Mouse (Mus musculus): ENCODE measurements around the gene Endov. TPM values are rescaled to one million over a fixed set of nuclear protein-coding genes. Genes with fewer than 3 reads are reported as not detected.
A peak's percentile ranks its signal among the peaks of the same experiment; 100 is the strongest.

The Endov gene
- polyA plus RNA-seq, 1 experiment from 2014 or later = 10.6 TPM

DNA sequence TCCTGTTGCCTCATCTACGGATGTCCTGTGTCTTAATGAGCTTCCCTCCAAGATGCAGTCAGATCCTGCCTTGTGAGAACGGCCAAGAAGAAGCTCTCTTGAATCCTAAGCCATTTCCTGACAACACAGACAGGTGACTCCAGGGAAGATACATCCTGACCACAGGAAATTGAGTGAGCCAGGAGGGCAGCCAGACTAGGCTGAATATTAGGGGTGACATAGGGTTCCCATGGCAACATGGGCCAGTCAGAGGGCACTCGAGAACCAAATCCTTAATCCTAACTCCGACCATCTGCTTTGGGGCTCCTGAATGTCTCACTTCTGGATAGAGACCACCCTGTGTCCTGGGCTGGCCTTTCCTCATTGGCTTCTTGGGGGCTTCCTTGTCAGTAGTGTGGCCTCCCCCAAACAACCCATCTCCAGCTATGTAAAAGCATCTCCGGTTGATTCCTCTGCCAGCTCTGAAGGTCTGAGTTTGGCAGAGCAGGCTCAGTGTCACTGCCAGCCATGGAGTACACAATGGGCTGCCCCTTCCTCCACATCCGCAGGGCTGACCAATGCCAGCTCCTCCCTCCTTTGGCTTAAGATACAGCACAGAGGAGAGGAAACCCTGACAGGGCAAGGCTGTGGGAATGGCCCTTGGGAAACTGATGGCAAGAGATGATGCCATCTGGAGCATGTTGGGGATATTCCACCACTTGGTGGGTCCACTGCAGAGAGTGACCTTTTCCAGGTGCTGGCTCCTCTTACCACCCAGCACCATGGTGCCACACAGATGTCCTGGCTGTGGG, 31.0 kb downstream of the Endov start:
- ATAC-seq = no peak
- H3K27ac ChIP-seq (ENCODE audit: low read depth, low read length) = no peak overlapping the region
- no peak overlapping the region for H3K4me3 ChIP-seq (ENCODE audit: low read depth, low read length)
- no peak overlapping the region for H3K4me2 ChIP-seq (replicated peaks; ENCODE audit: low read depth)
- 0 out of 2 replicates have a peak, but pooled peaks cover 8% of the 10 kb centered on the region for H3K4me1 ChIP-seq (replicated peaks; ENCODE audit: control insufficient read depth, insufficient read depth, low read length)
- no peaks in the 10 kb centered on the region for H3K36me3 ChIP-seq (ENCODE audit: control insufficient read depth, insufficient read depth)
- no peaks in the 10 kb centered on the region for H3K9me3 ChIP-seq (ENCODE audit: control insufficient read depth)
- WGBS = 83% methylated on average over 6 of the region's 6 CpGs
- TF ChIP-seq CTCF (IDR thresholded peaks at IDR 0.05; ENCODE audit: low read depth) = no peak
- H3K9ac ChIP-seq (ENCODE audit: low read depth, low read length) = no peak overlapping the region
- H3K27me3 ChIP-seq (replicated peaks; ENCODE audit: control insufficient read depth, insufficient read depth, low read length) = no peaks in the 10 kb centered on the region

DNA sequence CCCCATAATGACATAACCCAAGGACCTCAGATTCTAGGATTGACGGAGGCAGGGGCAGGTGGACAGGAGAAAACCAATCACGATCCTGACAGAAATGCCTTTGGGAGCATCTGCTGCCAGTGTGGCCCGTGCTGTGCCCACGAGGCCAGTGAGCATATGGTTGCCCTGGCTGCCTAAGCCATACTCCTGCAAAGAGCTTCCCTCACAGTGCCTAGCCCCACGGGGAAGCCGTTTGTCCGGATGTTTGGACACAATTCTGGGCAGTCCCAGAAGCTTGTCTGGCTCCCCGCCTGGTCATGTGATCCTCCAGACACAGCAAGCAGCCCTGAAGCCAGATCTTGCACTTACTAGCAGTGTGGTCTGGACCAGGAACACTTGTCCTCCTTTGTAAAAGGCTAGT, 31.6 kb downstream of the Endov start:
- Histone ChIP-seq H3K4me1 (replicated peaks; ENCODE audit: control insufficient read depth, insufficient read depth, low read length) (0 out of 2 replicates have a peak, but pooled peaks cover 8% of the 10 kb centered on the region), H3K4me2 (replicated peaks; ENCODE audit: low read depth) (no peak overlapping the region), H3K27ac (ENCODE audit: low read depth, low read length) (no peak overlapping the region), H3K36me3 (ENCODE audit: control insufficient read depth, insufficient read depth) (no peaks in the 10 kb centered on the region), H3K9me3 (ENCODE audit: control insufficient read depth) (no peaks in the 10 kb centered on the region), H3K27me3 (replicated peaks; ENCODE audit: control insufficient read depth, insufficient read depth, low read length) (no peaks in the 10 kb centered on the region), H3K9ac (ENCODE audit: low read depth, low read length) (no peak overlapping the region), H3K4me3 (ENCODE audit: low read depth, low read length) (no peak overlapping the region)
- no peak for TF ChIP-seq CTCF (IDR thresholded peaks at IDR 0.05; ENCODE audit: low read depth)
- 71% methylated on average over 8 of the region's 8 CpGs for WGBS
- no peak for ATAC-seq

DNA sequence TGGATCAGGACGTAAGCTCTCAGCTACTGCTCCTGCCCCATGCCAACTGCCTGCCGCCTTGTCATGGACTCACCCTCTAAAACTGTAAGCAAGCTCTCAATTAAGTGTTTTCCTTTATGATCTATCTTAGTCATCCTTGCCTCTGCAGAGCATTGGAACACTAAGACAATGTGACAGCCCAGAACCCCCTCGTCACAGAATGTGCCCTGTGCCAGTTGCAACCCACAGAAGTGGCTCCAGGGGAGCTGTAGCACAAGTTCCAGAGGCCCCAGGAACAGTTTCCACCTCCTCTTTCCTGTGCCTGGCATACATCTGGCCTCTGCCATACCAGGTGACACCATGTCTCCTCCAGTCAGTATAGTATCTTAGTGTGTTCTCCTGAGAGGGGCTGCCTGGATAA, 32.2 kb downstream of the Endov start:
- no peak for TF ChIP-seq CTCF (IDR thresholded peaks at IDR 0.05; ENCODE audit: low read depth)
- WGBS = 86% methylated on average over 3 of the region's 3 CpGs

DNA sequence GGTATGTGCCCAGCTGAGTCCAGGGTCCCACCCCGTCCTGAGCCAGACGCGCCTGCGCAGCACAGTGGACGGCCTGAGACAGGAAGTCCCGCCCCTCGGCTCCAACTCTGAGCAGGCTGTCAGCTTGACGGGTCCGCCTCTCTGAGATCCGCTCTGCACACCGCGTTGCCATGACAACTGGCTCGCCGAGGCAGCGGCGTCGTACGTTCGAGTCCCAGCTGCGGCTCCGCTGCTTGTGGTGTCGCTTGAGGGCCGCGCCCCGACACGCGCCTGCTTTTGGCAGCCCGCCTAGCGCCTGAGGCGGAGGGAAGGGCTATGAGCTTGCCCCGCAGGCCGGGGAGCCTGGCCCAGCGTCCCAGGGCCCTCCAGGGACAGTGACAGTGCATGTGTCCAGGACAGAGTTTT, 33.4 kb downstream of the Endov start:
- no peak for TF ChIP-seq CTCF (IDR thresholded peaks at IDR 0.05; ENCODE audit: low read depth)
- Histone ChIP-seq H3K27me3 (replicated peaks; ENCODE audit: control insufficient read depth, insufficient read depth, low read length) (no peaks in the 10 kb centered on the region), H3K4me1 (replicated peaks; ENCODE audit: control insufficient read depth, insufficient read depth, low read length) (0 out of 2 replicates have a peak, but pooled peaks cover 8% of the 10 kb centered on the region), H3K4me3 (ENCODE audit: low read depth, low read length) (peak overlapping the region; percentile 38), H3K9ac (ENCODE audit: low read depth, low read length) (0 out of 2 replicates have a peak overlapping the region, but pooled peaks have one; percentile 40), H3K27ac (ENCODE audit: low read depth, low read length) (no peak overlapping the region), H3K4me2 (replicated peaks; ENCODE audit: low read depth) (peak overlapping the region; percentile 72), H3K9me3 (ENCODE audit: control insufficient read depth) (no peaks in the 10 kb centered on the region), H3K36me3 (ENCODE audit: control insufficient read depth, insufficient read depth) (no peaks in the 10 kb centered on the region)
- WGBS = 2% methylated on average over 33 of the region's 33 CpGs
- peak; percentile 81 for ATAC-seq

More for the DNA sequence above, 32.2 kb downstream of the Endov start:
- no peaks in the 10 kb centered on the region for H3K9me3 ChIP-seq (ENCODE audit: control insufficient read depth)
- H3K9ac ChIP-seq (ENCODE audit: low read depth, low read length) = no peak overlapping the region
- no peak overlapping the region for H3K4me3 ChIP-seq (ENCODE audit: low read depth, low read length)
- H3K27ac ChIP-seq (ENCODE audit: low read depth, low read length) = no peak overlapping the region
- H3K4me1 ChIP-seq (replicated peaks; ENCODE audit: control insufficient read depth, insufficient read depth, low read length) = 0 out of 2 replicates have a peak, but pooled peaks cover 8% of the 10 kb centered on the region
- ATAC-seq = no peak
- H3K27me3 ChIP-seq (replicated peaks; ENCODE audit: control insufficient read depth, insufficient read depth, low read length) = no peaks in the 10 kb centered on the region
- H3K4me2 ChIP-seq (replicated peaks; ENCODE audit: low read depth) = no peak overlapping the region
- H3K36me3 ChIP-seq (ENCODE audit: control insufficient read depth, insufficient read depth) = no peaks in the 10 kb centered on the region

- no peak overlapping the region for H3K4me3 ChIP-seq (ENCODE audit: low read depth, low read length)
- no peaks in the 10 kb centered on the region for H3K27me3 ChIP-seq (replicated peaks; ENCODE audit: control insufficient read depth, insufficient read depth, low read length)
- H3K9ac ChIP-seq (ENCODE audit: low read depth, low read length) = no peak overlapping the region
- no peak for TF ChIP-seq CTCF (IDR thresholded peaks at IDR 0.05; ENCODE audit: low read depth)
- no peak overlapping the region for H3K4me2 ChIP-seq (replicated peaks; ENCODE audit: low read depth)
- no peak for ATAC-seq
- no peaks in the 10 kb centered on the region for H3K9me3 ChIP-seq (ENCODE audit: control insufficient read depth)
- 77% methylated on average over 14 of the region's 14 CpGs for WGBS
- H3K27ac ChIP-seq (ENCODE audit: low read depth, low read length) = no peak overlapping the region
- no peaks in the 10 kb centered on the region for H3K36me3 ChIP-seq (ENCODE audit: control insufficient read depth, insufficient read depth)
- H3K4me1 ChIP-seq (replicated peaks; ENCODE audit: control insufficient read depth, insufficient read depth, low read length) = 0 out of 2 replicates have a peak, but pooled peaks cover 5% of the 10 kb centered on the region
Measured at GRCm38 (mm10) chr11:119526068-119526966, 35.2 kb downstream of the Endov start.

- ATAC-seq = no peak
- H3K27ac ChIP-seq (ENCODE audit: low read depth, low read length) = no peak overlapping the region
- 53% methylated on average over 11 of the region's 11 CpGs for WGBS
Measured at GRCm38 (mm10) chr11:119528930-119529329, 37.8 kb downstream of the Endov start.

More at GRCm38 (mm10) chr11:119528930-119529329, 37.8 kb downstream of the Endov start:
- no peaks in the 10 kb centered on the region for H3K36me3 ChIP-seq (ENCODE audit: control insufficient read depth, insufficient read depth)
- no peaks in the 10 kb centered on the region for H3K27me3 ChIP-seq (replicated peaks; ENCODE audit: control insufficient read depth, insufficient read depth, low read length)
- H3K9ac ChIP-seq (ENCODE audit: low read depth, low read length) = no peak overlapping the region
- no peaks in the 10 kb centered on the region for H3K9me3 ChIP-seq (ENCODE audit: control insufficient read depth)
- H3K4me1 ChIP-seq (replicated peaks; ENCODE audit: control insufficient read depth, insufficient read depth, low read length) = 0 out of 2 replicates have a peak, but pooled peaks cover 5% of the 10 kb centered on the region
- no peak overlapping the region for H3K4me2 ChIP-seq (replicated peaks; ENCODE audit: low read depth)
- H3K4me3 ChIP-seq (ENCODE audit: low read depth, low read length) = no peak overlapping the region
- TF ChIP-seq CTCF (IDR thresholded peaks at IDR 0.05; ENCODE audit: low read depth) = no peak
